Mouse (Mus musculus) layer of hippocampus, adult 11-12 months (tissue): ENCODE results near the gene Rheb.
"Not testable (repeated sequence)": the region's sequence is repeated elsewhere in the genome, so short reads cannot be mapped to it uniquely, and the experiment has no call there.

ENCODE experiments used
- DNase-seq: peaks from one replicate; pipeline ENCODE4 v3.0.0; 2022; ENCODE audit warnings: low spot score

Gene Rheb

GRCm38 (mm10) chr5:24841662-24842273, 656 bp downstream of the Rheb start:
- DNase-seq: no peak

- no peak for DNase-seq
Observed at GRCm38 (mm10) chr5:24840975-24841431, 1.4 kb downstream of the Rheb start.

- DNase-seq: no peak
Observed at GRCm38 (mm10) chr5:24834491-24834890, 7.9 kb downstream of the Rheb start.

GRCm38 (mm10) chr5:24831912-24832311, 10.5 kb downstream of the Rheb start:
- DNase-seq: no peak

- no peak for DNase-seq
Observed at GRCm38 (mm10) chr5:24828446-24828845, 14.0 kb downstream of the Rheb start.

- no peak for DNase-seq
Observed at GRCm38 (mm10) chr5:24827173-24827572, 15.3 kb downstream of the Rheb start.

- no peak for DNase-seq
Observed at GRCm38 (mm10) chr5:24826056-24826770, 16.2 kb downstream of the Rheb start.

- no peak for DNase-seq
Observed at GRCm38 (mm10) chr5:24825365-24826055, 16.9 kb downstream of the Rheb start.

GRCm38 (mm10) chr5:24823864-24824405, 18.5 kb downstream of the Rheb start:
- no peak for DNase-seq

- no peak for DNase-seq
Observed at GRCm38 (mm10) chr5:24822781-24823180, 19.6 kb downstream of the Rheb start.

GRCm38 (mm10) chr5:24822231-24822630, 20.2 kb downstream of the Rheb start:
- not testable (repeated sequence) for DNase-seq

GRCm38 (mm10) chr5:24821403-24821841, 21.0 kb downstream of the Rheb start:
- no peak for DNase-seq

GRCm38 (mm10) chr5:24820627-24821026, 21.8 kb downstream of the Rheb start:
- no peak for DNase-seq

GRCm38 (mm10) chr5:24817191-24817590, 25.2 kb downstream of the Rheb start:
- DNase-seq: no peak

GRCm38 (mm10) chr5:24813946-24814345, 28.5 kb downstream of the Rheb start:
- no peak for DNase-seq

- no peak for DNase-seq
Observed at GRCm38 (mm10) chr5:24813005-24813404, 29.4 kb downstream of the Rheb start.

GRCm38 (mm10) chr5:24805222-24805621, 37.2 kb downstream of the Rheb start:
- DNase-seq: no peak

- no peak for DNase-seq
Observed at GRCm38 (mm10) chr5:24804661-24805060, 37.8 kb downstream of the Rheb start.

GRCm38 (mm10) chr5:24801841-24802624, 40.4 kb downstream of the Rheb start:
- no peak for DNase-seq

- DNase-seq: no peak
Observed at GRCm38 (mm10) chr5:24800416-24800815, 42.0 kb downstream of the Rheb start.

- DNase-seq: no peak
Observed at GRCm38 (mm10) chr5:24798639-24799038, 43.8 kb downstream of the Rheb start.

GRCm38 (mm10) chr5:24797858-24798257, 44.6 kb downstream of the Rheb start:
- no peak for DNase-seq
